Mouse (Mus musculus): ENCODE measurements around the gene Dag1. TPM values are rescaled to one million over a fixed set of nuclear protein-coding genes. Genes with fewer than 3 reads are reported as not detected.
A peak's percentile ranks its signal among the peaks of the same experiment; 100 is the strongest.
"Not testable (repeated sequence)": the region's sequence is repeated elsewhere in the genome, so short reads cannot be mapped to it uniquely, and the experiment has no call there.

The Dag1 gene
- polyA plus RNA-seq, 1 experiment from 2014 or later = 163 TPM

GRCm38 (mm10) chr9:108196222-108196621 is 67.5 kb downstream of the Dag1 start:
- H3K4me3 ChIP-seq (ENCODE audit: low read length); H3K27me3 ChIP-seq (ENCODE audit: insufficient read depth, low read length): not testable (repeated sequence)
- WGBS = 66% methylated on average over 6 of the region's 6 CpGs

GRCm38 (mm10) chr9:108189787-108190679 is 73.7 kb downstream of the Dag1 start, which contains the start of gene Bsn:
Bsn (minus strand) TSS chr9:108190384.
- peak; percentile 88 for ATAC-seq (ENCODE audit: low FRiP score, low TSS enrichment)
- H3K4me1 ChIP-seq (ENCODE audit: insufficient read depth, low read length) = no peaks in the 10 kb centered on the region
- WGBS = 1% methylated on average over 80 of the region's 91 CpGs
- no peaks in the 10 kb centered on the region for H3K9me3 ChIP-seq (ENCODE audit: low read length)
- 0 out of 2 replicates have a peak within 1 kb of the TSS, but pooled peaks have one; percentile 2 for H3K9ac ChIP-seq (replicated peaks; ENCODE audit: low read length)
- peak within 1 kb of the TSS; percentile 57 for H3K4me3 ChIP-seq (ENCODE audit: low read length)
- no peaks in the 10 kb centered on the region for H3K36me3 ChIP-seq (ENCODE audit: insufficient read depth, low read length)
- no peak within 1 kb of the TSS for H3K27ac ChIP-seq (ENCODE audit: low read length)
- peak within 1 kb of the TSS; percentile 91 for H3K4me2 ChIP-seq (replicated peaks; ENCODE audit: low read depth, low read length)
- peaks cover 7% of the 10 kb centered on the region for H3K27me3 ChIP-seq (ENCODE audit: insufficient read depth, low read length)

More at GRCm38 (mm10) chr9:108196222-108196621, 67.5 kb downstream of the Dag1 start:
- not testable (repeated sequence) for H3K9ac ChIP-seq (replicated peaks; ENCODE audit: low read length); ATAC-seq (ENCODE audit: low FRiP score, low TSS enrichment); H3K9me3 ChIP-seq (ENCODE audit: low read length); H3K27ac ChIP-seq (ENCODE audit: low read length); H3K36me3 ChIP-seq (ENCODE audit: insufficient read depth, low read length); H3K4me2 ChIP-seq (replicated peaks; ENCODE audit: low read depth, low read length)
- peaks cover 15% of the 10 kb centered on the region for H3K4me1 ChIP-seq (ENCODE audit: insufficient read depth, low read length)

- ATAC-seq (ENCODE audit: low FRiP score, low TSS enrichment) = no peak
- Histone ChIP-seq H3K4me1 (ENCODE audit: insufficient read depth, low read length) (no peaks in the 10 kb centered on the region), H3K4me3 (ENCODE audit: low read length) (peak overlapping the region; percentile 57; the same call in 1 of the 2 replicates), H3K4me2 (replicated peaks; ENCODE audit: low read depth, low read length) (peak overlapping the region; percentile 91), H3K27me3 (ENCODE audit: insufficient read depth, low read length) (peaks cover 7% of the 10 kb centered on the region), H3K9me3 (ENCODE audit: low read length) (no peaks in the 10 kb centered on the region), H3K9ac (replicated peaks; ENCODE audit: low read length) (no peak overlapping the region), H3K27ac (ENCODE audit: low read length) (no peak overlapping the region), H3K36me3 (ENCODE audit: insufficient read depth, low read length) (no peaks in the 10 kb centered on the region)
- 36% methylated on average over 5 of the region's 5 CpGs for WGBS
Measured at GRCm38 (mm10) chr9:108189488-108189786, 74.3 kb downstream of the Dag1 start.

DNA sequence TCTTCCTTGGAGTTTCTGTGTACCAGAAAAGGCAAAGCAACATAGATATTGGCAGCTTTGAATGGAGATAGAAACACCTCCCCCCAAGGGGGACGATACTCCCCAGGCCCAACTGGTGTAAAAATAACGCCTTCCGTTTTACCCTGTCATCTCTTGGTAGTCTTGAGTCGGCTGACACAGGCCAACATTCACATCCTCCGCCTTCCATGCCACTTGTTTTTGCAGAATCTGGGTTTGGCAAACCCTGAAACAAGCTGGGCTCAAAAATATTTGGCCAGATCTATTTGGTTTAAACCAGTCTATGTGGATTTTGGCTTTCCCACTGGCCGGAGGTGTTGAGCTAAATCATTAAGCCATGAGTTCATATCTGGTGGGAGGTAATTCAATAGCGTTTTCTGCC is 74.7 kb downstream of the Dag1 start:
- H3K4me3 ChIP-seq (ENCODE audit: low read length) = no peak overlapping the region
- peaks cover 7% of the 10 kb centered on the region for H3K27me3 ChIP-seq (ENCODE audit: insufficient read depth, low read length)
- ATAC-seq (ENCODE audit: low FRiP score, low TSS enrichment) = no peak
- H3K9me3 ChIP-seq (ENCODE audit: low read length) = no peaks in the 10 kb centered on the region
- 75% methylated on average over 7 of the region's 7 CpGs for WGBS
- no peak overlapping the region for H3K27ac ChIP-seq (ENCODE audit: low read length)
- H3K9ac ChIP-seq (replicated peaks; ENCODE audit: low read length) = no peak overlapping the region
- no peaks in the 10 kb centered on the region for H3K4me1 ChIP-seq (ENCODE audit: insufficient read depth, low read length)
- no peaks in the 10 kb centered on the region for H3K36me3 ChIP-seq (ENCODE audit: insufficient read depth, low read length)
- no peak overlapping the region for H3K4me2 ChIP-seq (replicated peaks; ENCODE audit: low read depth, low read length)

DNA sequence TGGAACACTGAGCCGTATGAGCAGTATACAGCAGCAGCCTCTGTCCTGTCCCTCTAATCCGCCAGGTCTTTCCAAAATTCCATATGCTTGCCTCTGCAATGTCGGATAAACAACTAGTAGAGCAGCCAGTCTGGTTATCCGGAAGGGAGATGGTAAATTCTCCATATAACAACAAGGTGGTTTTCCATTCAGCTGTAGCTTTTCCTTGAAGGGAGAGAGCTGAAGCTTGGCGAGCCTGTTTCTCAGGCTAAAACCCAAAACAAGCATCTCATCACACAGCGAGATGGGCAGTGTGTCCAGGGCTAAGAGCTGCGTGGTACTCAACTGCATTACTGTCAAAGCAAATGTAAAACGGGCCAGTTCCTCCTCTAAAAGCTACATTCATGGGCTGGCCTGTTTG is 75.2 kb downstream of the Dag1 start:
- Histone ChIP-seq H3K27ac (ENCODE audit: low read length) (no peak overlapping the region), H3K9me3 (ENCODE audit: low read length) (no peaks in the 10 kb centered on the region), H3K4me3 (ENCODE audit: low read length) (no peak overlapping the region), H3K27me3 (ENCODE audit: insufficient read depth, low read length) (peaks cover 7% of the 10 kb centered on the region), H3K36me3 (ENCODE audit: insufficient read depth, low read length) (no peaks in the 10 kb centered on the region), H3K4me1 (ENCODE audit: insufficient read depth, low read length) (no peaks in the 10 kb centered on the region), H3K4me2 (replicated peaks; ENCODE audit: low read depth, low read length) (no peak overlapping the region), H3K9ac (replicated peaks; ENCODE audit: low read length) (no peak overlapping the region)
- no peak for ATAC-seq (ENCODE audit: low FRiP score, low TSS enrichment)
- WGBS = 83% methylated on average over 8 of the region's 8 CpGs

- WGBS = 43% methylated on average over 6 of the region's 6 CpGs
- no peaks in the 10 kb centered on the region for H3K36me3 ChIP-seq (ENCODE audit: insufficient read depth, low read length)
- no peaks in the 10 kb centered on the region for H3K9me3 ChIP-seq (ENCODE audit: low read length)
- H3K4me2 ChIP-seq (replicated peaks; ENCODE audit: low read depth, low read length) = no peak overlapping the region
- ATAC-seq (ENCODE audit: low FRiP score, low TSS enrichment) = no peak
- peaks cover 7% of the 10 kb centered on the region for H3K27me3 ChIP-seq (ENCODE audit: insufficient read depth, low read length)
- no peak overlapping the region for H3K27ac ChIP-seq (ENCODE audit: low read length)
- H3K9ac ChIP-seq (replicated peaks; ENCODE audit: low read length) = no peak overlapping the region
- no peaks in the 10 kb centered on the region for H3K4me1 ChIP-seq (ENCODE audit: insufficient read depth, low read length)
- no peak overlapping the region for H3K4me3 ChIP-seq (ENCODE audit: low read length)
Measured at GRCm38 (mm10) chr9:108187616-108188015, 76.1 kb downstream of the Dag1 start.

DNA sequence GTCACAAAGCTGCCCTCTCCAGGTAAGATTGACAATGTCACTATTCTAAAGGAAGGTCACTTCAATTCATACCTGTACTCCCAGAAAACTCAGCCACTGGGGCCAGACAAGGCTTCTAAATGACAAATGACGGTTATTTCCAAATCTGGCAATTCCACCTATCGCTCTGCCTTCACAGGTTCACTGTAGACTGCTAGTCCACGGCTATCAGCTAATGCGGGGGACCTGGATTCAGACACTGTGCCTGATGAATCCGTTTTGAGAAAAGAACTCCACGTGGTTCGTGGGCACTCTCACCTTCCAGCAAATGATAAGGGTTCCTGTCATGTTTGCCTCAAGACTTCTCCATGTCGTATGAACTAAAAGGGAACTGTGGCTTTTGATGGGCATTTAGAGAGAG is 78.0 kb downstream of the Dag1 start:
- ATAC-seq (ENCODE audit: low FRiP score, low TSS enrichment) = no peak
- WGBS = 81% methylated on average over 8 of the region's 8 CpGs
- Histone ChIP-seq H3K4me3 (ENCODE audit: low read length) (no peak overlapping the region), H3K4me2 (replicated peaks; ENCODE audit: low read depth, low read length) (no peak overlapping the region), H3K9ac (replicated peaks; ENCODE audit: low read length) (no peak overlapping the region), H3K27ac (ENCODE audit: low read length) (no peak overlapping the region), H3K4me1 (ENCODE audit: insufficient read depth, low read length) (no peaks in the 10 kb centered on the region), H3K27me3 (ENCODE audit: insufficient read depth, low read length) (peaks cover 7% of the 10 kb centered on the region), H3K36me3 (ENCODE audit: insufficient read depth, low read length) (no peaks in the 10 kb centered on the region), H3K9me3 (ENCODE audit: low read length) (no peaks in the 10 kb centered on the region)

GRCm38 (mm10) chr9:108183531-108183994 is 80.2 kb downstream of the Dag1 start:
- Histone ChIP-seq H3K4me2 (replicated peaks; ENCODE audit: low read depth, low read length) (no peak overlapping the region), H3K27me3 (ENCODE audit: insufficient read depth, low read length) (no peaks in the 10 kb centered on the region), H3K4me3 (ENCODE audit: low read length) (no peak overlapping the region), H3K36me3 (ENCODE audit: insufficient read depth, low read length) (no peaks in the 10 kb centered on the region), H3K27ac (ENCODE audit: low read length) (no peak overlapping the region), H3K9me3 (ENCODE audit: low read length) (no peaks in the 10 kb centered on the region), H3K9ac (replicated peaks; ENCODE audit: low read length) (no peak overlapping the region), H3K4me1 (ENCODE audit: insufficient read depth, low read length) (no peaks in the 10 kb centered on the region)
- 92% methylated on average over 19 of the region's 19 CpGs for whole genome bisulfite sequencing
- no peak for ATAC-seq (ENCODE audit: low FRiP score, low TSS enrichment)

- ATAC-seq (ENCODE audit: low FRiP score, low TSS enrichment) = no peak
- no peaks in the 10 kb centered on the region for H3K36me3 ChIP-seq (ENCODE audit: insufficient read depth, low read length)
- no peak overlapping the region for H3K4me3 ChIP-seq (ENCODE audit: low read length)
- H3K4me2 ChIP-seq (replicated peaks; ENCODE audit: low read depth, low read length) = no peak overlapping the region
- H3K4me1 ChIP-seq (ENCODE audit: insufficient read depth, low read length) = no peaks in the 10 kb centered on the region
- H3K27ac ChIP-seq (ENCODE audit: low read length) = no peak overlapping the region
- 64% methylated on average over 11 of the region's 11 CpGs for WGBS
- H3K9ac ChIP-seq (replicated peaks; ENCODE audit: low read length) = no peak overlapping the region
- no peaks in the 10 kb centered on the region for H3K27me3 ChIP-seq (ENCODE audit: insufficient read depth, low read length)
- H3K9me3 ChIP-seq (ENCODE audit: low read length) = no peaks in the 10 kb centered on the region
Measured at GRCm38 (mm10) chr9:108182806-108183506, 80.8 kb downstream of the Dag1 start.

DNA sequence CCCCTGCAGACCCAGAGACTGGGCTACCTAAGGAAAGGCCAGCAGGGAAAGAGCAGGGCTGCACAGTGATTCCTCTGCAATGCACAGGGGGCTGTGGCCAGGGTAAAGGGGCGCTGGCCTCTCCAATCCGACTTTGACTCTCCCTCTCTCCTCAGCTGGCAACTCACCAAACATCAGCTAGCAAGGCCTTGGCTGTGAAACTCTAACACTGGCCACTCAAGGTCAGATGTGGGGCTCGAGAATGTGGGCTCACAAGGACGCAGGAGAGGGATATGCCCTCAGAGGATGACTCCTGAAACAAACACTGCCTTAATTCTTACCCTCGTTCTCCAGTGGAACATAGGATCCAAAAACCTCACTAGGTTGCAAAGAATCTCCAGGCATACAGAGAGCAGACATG is 85.4 kb downstream of the Dag1 start:
- no peak overlapping the region for H3K9ac ChIP-seq (replicated peaks; ENCODE audit: low read length)
- no peak overlapping the region for H3K4me3 ChIP-seq (ENCODE audit: low read length)
- H3K4me1 ChIP-seq (ENCODE audit: insufficient read depth, low read length) = no peaks in the 10 kb centered on the region
- H3K27ac ChIP-seq (ENCODE audit: low read length) = no peak overlapping the region
- no peak for ATAC-seq (ENCODE audit: low FRiP score, low TSS enrichment)
- no peaks in the 10 kb centered on the region for H3K36me3 ChIP-seq (ENCODE audit: insufficient read depth, low read length)
- no peak overlapping the region for H3K4me2 ChIP-seq (replicated peaks; ENCODE audit: low read depth, low read length)
- H3K9me3 ChIP-seq (ENCODE audit: low read length) = no peaks in the 10 kb centered on the region
- H3K27me3 ChIP-seq (ENCODE audit: insufficient read depth, low read length) = no peaks in the 10 kb centered on the region
- WGBS = 76% methylated on average over 5 of the region's 5 CpGs

All from kidney, embryonic 16.5 days (tissue).